Mouse (Mus musculus) liver, adult 2 months (tissue): ENCODE results near the gene Pde5a.

Experiments used
- CTCF ChIP-seq: fragments of 200-500 bp; IDR thresholded peaks from 2 replicates; pipeline ENCODE4 v1.5.1; 2011; ENCODE audit warnings: low read depth, low read length, control low read depth
- POLR2A ChIP-seq: fragments of 200-500 bp; IDR thresholded peaks from 2 replicates; pipeline ENCODE4 v1.6.1; 2011; ENCODE audit warnings: low read length, control low read depth; ENCODE audit not compliant: insufficient read depth; ENCODE audit errors: extremely low read depth

- no peak for TF ChIP-seq CTCF
- TF ChIP-seq POLR2A, result no peak
These were observed 46.4 kb upstream of the Pde5a start for GRCm38 (mm10) chr3:122682352-122682751.
